In genomic region chr16:13109990-13110595, GRCm38 (mm10) we compare ENCODE assay signal across 8 mouse cellular contexts. TPM values are rescaled to one million over a fixed set of nuclear protein-coding genes. Genes with fewer than 3 reads are reported as not detected.
DNase-seq lines count a peak whose midpoint lies in the region; ATAC-seq and TF ChIP-seq lines count a peak whose summit lies in the region.

No protein-coding gene starts in this region.

- no peak for TF ChIP-seq EP300 in heart, postnatal 0 days (IDR thresholded peaks at IDR 0.05; ENCODE audit: low read depth)
- TF ChIP-seq EP300 in MEL (IDR thresholded peaks at IDR 0.05; ENCODE audit: low read depth in 1 of 2, low read length in 2 of 2) = no peak

- H3K4me2 ChIP-seq in heart, postnatal 0 days (ENCODE audit: low read depth, low read length) = peak overlapping the region; percentile 76
- peak overlapping the region; percentile 65 for H3K4me2 ChIP-seq in forebrain, embryonic 14.5 days (ENCODE audit: low read length)

- peaks cover 6% of the 10 kb centered on the region; the same call in 1 of the 2 replicates for H3K4me1 ChIP-seq in heart, postnatal 0 days (ENCODE audit: control insufficient read depth, insufficient read depth)
- H3K4me1 ChIP-seq in MEL (ENCODE audit: control insufficient read depth in 1 of 2, insufficient read depth in 2 of 2, low read length in 2 of 2) = peaks cover 0 to 9% of the 10 kb centered on the region in 2 experiments; a peak in 2 of 4 replicates
- peaks cover 4% of the 10 kb centered on the region; the same call in 1 of the 2 replicates for H3K4me1 ChIP-seq in forebrain, embryonic 14.5 days (ENCODE audit: control insufficient read depth, insufficient read depth, low read length)

- WGBS in heart, postnatal 0 days = 1% methylated on average over 31 of the region's 32 CpGs
- under 1% methylated on average over 32 of the region's 32 CpGs for WGBS in forebrain, embryonic 14.5 days
- WGBS in macrophage (ENCODE audit: missing documents) = 2% methylated on average over 31 of the region's 32 CpGs

- H3K9me3 ChIP-seq in heart, postnatal 0 days (replicated peaks; ENCODE audit: control insufficient read depth, low read length) = no peaks in the 10 kb centered on the region
- no peaks in the 10 kb centered on the region for H3K9me3 ChIP-seq in MEL (replicated peaks; ENCODE audit: insufficient read depth, low read length)
- H3K9me3 ChIP-seq in forebrain, embryonic 14.5 days (replicated peaks; ENCODE audit: control insufficient read depth, low read length) = no peaks in the 10 kb centered on the region

- peak overlapping the region; percentile 74 for H3K27ac ChIP-seq in heart, postnatal 0 days (ENCODE audit: low read depth)
- H3K27ac ChIP-seq in MEL (ENCODE audit: control insufficient read depth, low read depth, low read length) = peak overlapping the region; percentile 66
- H3K27ac ChIP-seq in forebrain, embryonic 14.5 days (ENCODE audit: low read depth, low read length) = peak overlapping the region; percentile 85
- H3K27ac ChIP-seq in macrophage = peak overlapping the region; percentile 25; the same call in 1 of the 2 replicates

- no peak for DNase-seq in heart, postnatal 0 days (ENCODE audit: low spot score)
- DNase-seq in heart, adult 11 months = no peak
- DNase-seq in MEL (ENCODE audit: low read depth, low spot score) = no peak
- DNase-seq in forebrain, embryonic 14.5 days (ENCODE audit: low spot score) = peak; percentile 52
- DNase-seq in right cerebral cortex, postnatal 25 days = no peak
- no peak for DNase-seq in T-cell, adult 2 months (ENCODE audit: low spot score)
- no peak for DNase-seq in c-Kit-positive CD71-positive TER-119-positive erythroid progenitor cells, embryonic 14.5 days (ENCODE audit: low spot score)

- no peak for TF ChIP-seq RAD21 in MEL (IDR thresholded peaks at IDR 0.05; ENCODE audit: low read depth, low read length)

- H3K36me3 ChIP-seq in heart, postnatal 0 days (replicated peaks; ENCODE audit: control insufficient read depth, insufficient read depth, low read length) = peaks cover 30% of the 10 kb centered on the region
- H3K36me3 ChIP-seq in MEL (ENCODE audit: control insufficient read depth in 1 of 2, insufficient read depth in 2 of 2, low read length in 2 of 2) = peaks cover 4 to 7% of the 10 kb centered on the region in 2 experiments
- H3K36me3 ChIP-seq in forebrain, embryonic 14.5 days (ENCODE audit: control insufficient read depth, insufficient read depth, low read length) = peaks cover 22% of the 10 kb centered on the region
- H3K36me3 ChIP-seq in macrophage (ENCODE audit: inconsistent target) = peaks cover 35% of the 10 kb centered on the region; the same call in 1 of the 2 replicates

- H3K4me3 ChIP-seq in heart, postnatal 0 days (ENCODE audit: low read depth, low read length) = peak overlapping the region; percentile 80
- H3K4me3 ChIP-seq in MEL (ENCODE audit: control insufficient read depth in 1 of 2, insufficient read depth in 1 of 2, low read depth in 2 of 2, low read length in 2 of 2) (peak overlapping the region; percentile 81 to 93), macrophage (ENCODE audit: inconsistent target) (peak overlapping the region; percentile 82)
- H3K4me3 ChIP-seq in forebrain, embryonic 14.5 days (ENCODE audit: low read depth, low read length) = peak overlapping the region; percentile 72

- no peaks in the 10 kb centered on the region for H3K27me3 ChIP-seq in heart, postnatal 0 days (ENCODE audit: control insufficient read depth, insufficient read depth, low read length)
- H3K27me3 ChIP-seq in MEL (ENCODE audit: control insufficient read depth in 1 of 2, insufficient read depth in 2 of 2, low read length in 2 of 2) = no peaks in the 10 kb centered on the region; a peak in 3 of 4 replicates
- no peaks in the 10 kb centered on the region for H3K27me3 ChIP-seq in forebrain, embryonic 14.5 days (replicated peaks; ENCODE audit: control insufficient read depth, insufficient read depth, low read length)

- no peak for TF ChIP-seq CTCF in heart, postnatal 0 days (IDR thresholded peaks at IDR 0.05; ENCODE audit: low read depth)
- no peak for TF ChIP-seq CTCF in MEL (IDR thresholded peaks at IDR 0.05 in 2 of 3, conservative IDR thresholded peaks at IDR 0.05 in 1 of 3; ENCODE audit: control insufficient read depth in 1 of 3, insufficient read depth in 1 of 3, low read depth in 2 of 3, low read length in 3 of 3, poor library complexity in 1 of 3, severe bottlenecking in 1 of 3)

- peak overlapping the region; percentile 95 for H3K9ac ChIP-seq in heart, postnatal 0 days (replicated peaks; ENCODE audit: low read depth, low read length)
- peak overlapping the region; percentile 82 for H3K9ac ChIP-seq in MEL (ENCODE audit: control insufficient read depth, low read depth, low read length, poor library complexity, severe bottlenecking)
- H3K9ac ChIP-seq in forebrain, embryonic 14.5 days (ENCODE audit: low read length) = peak overlapping the region; percentile 94

- peaks cover 11% of the 10 kb centered on the region for H3K79me2 ChIP-seq in MEL (ENCODE audit: control insufficient read depth, insufficient read depth, low read length, poor library complexity)
- peaks cover 10% of the 10 kb centered on the region; the same call in 1 of the 2 replicates for H3K79me2 ChIP-seq in macrophage (ENCODE audit: inconsistent target)

- peak in 1 of 2 experiments; percentile 85; a peak in 1 of 4 replicates for TF ChIP-seq POLR2A in MEL (IDR thresholded peaks at IDR 0.05; ENCODE audit: control insufficient read depth in 1 of 2, insufficient read depth in 1 of 2, low read depth in 1 of 2, low read length in 2 of 2, poor library complexity in 1 of 2)

- ATAC-seq in heart, postnatal 0 days (ENCODE audit: insufficient read depth, low read depth) = peak; percentile 62; the same call in 1 of the 2 replicates
- ATAC-seq in forebrain, embryonic 14.5 days = peak; percentile 78

TF ChIP-seq in MEL, 35 proteins besides CTCF, POLR2A, EP300 and RAD21:
- no peak for TF ChIP-seq GABPA (IDR thresholded peaks at IDR 0.05; ENCODE audit: low read depth, low read length)
- 0 out of 2 replicates have a peak, but pooled peaks have one; percentile 0 for TF ChIP-seq SMC3 (IDR thresholded peaks at IDR 0.05; ENCODE audit: low read depth, low read length)
- TF ChIP-seq POLR2AphosphoS5 (IDR thresholded peaks at IDR 0.05; ENCODE audit: borderline replicate concordance, low read depth, low read length) = 0 out of 2 replicates have a peak, but pooled peaks have one; percentile 4

RNA-seq across cellular contexts. Expression of gene Ercc4, which starts 0.6 kb away (rescaled TPM):
- total RNA-seq in heart, postnatal 0 days (2014; rRNA removed; ENCODE audit: low replicate concordance) = 10.7 TPM in 2 replicates
- polyA plus RNA-seq in heart, postnatal 0 days (2015; fragmentation: Nextera tagmentation; extraction: Ambion mirVana) = 5.4 and 5.9 TPM in 2 replicates
- 9.9 and 10.6 TPM in 2 replicates for total RNA-seq in MEL (2012; rRNA removed)
- polyA plus RNA-seq in MEL (2012; ENCODE audit: insufficient read depth in 1 of 2, insufficient read length in 2 of 2, low read depth in 1 of 2, low replicate concordance in 2 of 2, missing spikeins in 1 of 2) (10 to 100 TPM in 1 of 2 experiments, not detected in 1; 15.5 TPM), macrophage (2018) (10.5 to 11.4 TPM (median 10.5 TPM) in 3 replicates)
- polyA plus RNA-seq in forebrain, embryonic 14.5 days (2014; fragmentation: Nextera tagmentation; extraction: Ambion mirVana) = 9.9 and 13.3 TPM in 2 replicates
- total RNA-seq in macrophage (2018; cell fraction: chromatin; rRNA removed) = 10 to 100 TPM; 16.5 to 64.4 (median 46.7) TPM
- total RNA-seq in macrophage (2018; cell fraction: cytosol; rRNA removed) = 10 to 100 TPM in 15 of 26 experiments, 1 to 10 TPM in 11; 6.1 to 14.5 (median 10.5) TPM
- 10 to 100 TPM; 10.7 to 42.2 (median 22.3) TPM for total RNA-seq in macrophage (2018; cell fraction: nucleus; rRNA removed)

Comparison
In these comparisons a context has a peak if more than half of its experiments do, and no peak if none do; other contexts are left out.
1. H3K27ac ChIP-seq: peak in every context shown above with its lines; median percentile 85 in forebrain, embryonic 14.5 days; 74 in heart, postnatal 0 days; 66 in MEL; 25 in macrophage.